Mouse (Mus musculus) urinary bladder, postnatal 10 days (tissue): ENCODE measurements around the gene 9130019O22Rik.
"Not testable (repeated sequence)": the region's sequence is repeated elsewhere in the genome, so short reads cannot be mapped to it uniquely, and the experiment has no call there.

Source experiments
- DNase-seq: peaks from one replicate; pipeline ENCODE4 v3.0.0; 2022; ENCODE audit warnings: low spot score

Gene 9130019O22Rik

DNA sequence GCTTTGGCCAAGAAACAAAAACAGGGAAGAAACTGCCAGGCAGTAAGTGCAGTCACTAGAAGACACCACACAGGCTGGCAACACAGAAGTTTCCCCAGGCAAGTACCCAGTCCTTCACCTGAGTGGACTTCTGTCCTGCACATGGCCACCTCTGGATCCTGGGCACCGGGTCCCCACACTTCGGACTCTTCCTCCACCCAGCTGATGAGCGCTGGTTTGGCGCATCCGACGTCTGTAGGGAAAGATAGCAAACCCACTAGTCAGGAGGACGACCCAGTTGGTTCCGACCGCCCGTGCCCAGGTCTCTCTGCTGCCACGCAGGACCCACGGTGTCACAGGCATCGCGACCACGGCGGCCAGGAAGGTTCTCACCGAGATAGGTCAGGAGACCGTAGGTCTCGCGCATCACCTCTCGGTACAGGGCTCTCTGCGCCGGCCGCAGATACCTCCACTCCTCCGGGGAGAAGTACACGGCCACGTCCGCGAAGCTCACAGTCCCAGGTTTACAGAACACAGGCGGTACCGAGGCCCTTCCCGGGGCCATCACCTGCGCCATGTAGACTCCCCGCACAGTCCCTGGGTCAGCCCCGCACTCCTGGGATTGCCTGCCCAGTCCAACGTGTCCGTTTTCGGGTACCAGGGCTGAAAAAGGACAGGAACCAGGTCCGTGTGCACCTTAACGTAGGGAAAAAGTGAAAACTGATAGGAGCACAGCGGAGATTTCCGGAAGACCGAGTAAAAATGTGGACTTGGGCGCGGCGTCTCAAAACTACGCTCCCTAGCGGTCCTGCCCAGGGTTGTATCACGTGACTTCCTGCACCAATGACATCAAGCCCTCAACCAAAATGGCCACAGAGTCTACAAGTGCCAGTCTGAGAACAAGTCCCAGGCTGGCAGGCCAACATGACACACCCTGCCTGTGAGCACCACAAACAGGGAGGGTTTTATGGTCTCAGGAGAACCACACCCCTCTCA is 11.4 kb downstream of the 9130019O22Rik start, which contains the start of gene Zfp747:
Gene Zfp747, minus strand, starts transcription at position 780 of the 975 bp plus-strand sequence.
- DNase-seq: peak; percentile 74

GRCm38 (mm10) chr7:127371870-127372269 is 15.1 kb downstream of the 9130019O22Rik start:
- not testable (repeated sequence) for DNase-seq

GRCm38 (mm10) chr7:127371213-127371612 is 15.8 kb downstream of the 9130019O22Rik start:
- no peak for DNase-seq

GRCm38 (mm10) chr7:127366249-127366648 is 20.7 kb downstream of the 9130019O22Rik start:
- no peak for DNase-seq

DNA sequence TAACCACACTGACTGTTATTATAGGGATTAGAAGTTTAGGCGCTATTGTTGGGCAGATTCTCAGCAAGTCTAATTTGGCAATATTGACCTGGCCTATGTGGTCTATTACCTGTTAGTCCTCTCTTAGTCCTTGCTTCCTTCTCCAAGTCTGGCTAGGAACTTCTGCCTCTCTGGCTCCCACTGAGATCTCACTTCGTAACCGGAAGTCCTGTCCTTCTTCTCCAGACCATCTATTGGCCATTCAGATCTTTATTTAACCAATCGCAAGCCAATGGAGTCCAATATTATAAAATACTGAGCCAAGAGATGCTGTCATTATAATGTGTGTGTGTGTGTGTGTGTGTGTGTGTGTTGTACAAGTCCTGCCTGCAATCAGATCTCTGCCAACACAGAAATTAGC is 22.8 kb downstream of the 9130019O22Rik start:
- DNase-seq: no peak

DNA sequence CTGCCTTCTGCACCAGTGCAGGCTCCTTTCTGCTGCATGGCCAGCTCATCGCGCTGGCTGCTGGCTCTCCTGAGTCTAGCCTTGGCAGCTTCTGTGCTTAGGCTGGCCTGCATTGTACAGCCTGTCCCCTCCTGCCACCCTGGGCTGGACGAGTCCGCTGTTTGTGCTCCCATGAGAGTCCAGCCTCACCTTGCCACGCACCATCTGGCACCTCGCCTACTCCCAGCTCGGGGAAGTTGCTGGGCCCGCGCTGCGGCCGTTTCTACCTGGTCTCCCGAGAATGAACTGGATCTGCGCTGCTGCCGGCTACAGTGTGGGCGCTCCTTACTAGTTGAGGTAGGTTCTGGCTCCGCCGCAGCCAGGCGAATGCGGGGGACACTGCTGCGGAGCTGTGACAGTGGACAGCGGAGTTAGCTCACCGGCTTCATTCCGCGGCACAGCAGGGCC is 23.5 kb downstream of the 9130019O22Rik start:
- no peak for DNase-seq

DNA sequence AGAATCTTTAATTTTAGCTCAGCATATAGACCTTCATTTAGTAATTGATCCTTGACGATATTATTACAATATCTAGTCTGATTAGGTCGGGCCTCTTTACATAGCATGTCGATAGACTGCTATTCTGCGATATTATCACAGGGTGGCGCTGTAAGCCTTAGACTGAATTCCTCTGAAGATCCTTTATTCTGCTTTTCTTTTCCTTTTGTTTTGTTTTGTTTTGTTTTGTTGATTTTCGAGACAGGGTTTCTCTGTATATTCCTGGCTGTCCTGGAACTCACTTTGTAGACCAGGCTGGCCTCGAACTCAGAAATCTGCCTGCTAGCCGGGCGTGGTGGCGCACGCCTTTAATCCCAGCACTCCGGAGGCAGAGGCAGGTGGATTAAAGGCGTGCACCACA is 24.5 kb downstream of the 9130019O22Rik start:
- DNase-seq: not testable (repeated sequence)

DNA sequence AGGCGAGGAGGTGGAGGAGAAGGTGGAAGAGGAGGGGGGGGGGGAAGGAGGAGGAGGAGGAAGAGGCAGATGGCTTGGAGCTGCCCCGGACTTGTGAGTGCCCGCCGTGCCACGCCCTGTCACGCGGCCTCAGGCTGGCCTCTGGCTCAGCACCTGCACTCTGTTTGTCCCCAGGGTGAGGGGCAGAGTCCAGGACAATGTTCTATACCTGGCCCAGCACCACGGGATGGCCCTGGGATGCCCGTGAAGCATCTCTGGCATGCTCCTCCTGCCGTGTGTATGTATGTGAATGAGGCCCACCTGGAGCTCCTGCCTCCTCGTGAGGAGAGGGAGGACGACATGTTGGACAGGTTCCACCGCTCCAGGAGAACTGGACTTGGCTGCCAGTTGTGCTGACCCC is 25.5 kb downstream of the 9130019O22Rik start:
- DNase-seq: no peak

DNA sequence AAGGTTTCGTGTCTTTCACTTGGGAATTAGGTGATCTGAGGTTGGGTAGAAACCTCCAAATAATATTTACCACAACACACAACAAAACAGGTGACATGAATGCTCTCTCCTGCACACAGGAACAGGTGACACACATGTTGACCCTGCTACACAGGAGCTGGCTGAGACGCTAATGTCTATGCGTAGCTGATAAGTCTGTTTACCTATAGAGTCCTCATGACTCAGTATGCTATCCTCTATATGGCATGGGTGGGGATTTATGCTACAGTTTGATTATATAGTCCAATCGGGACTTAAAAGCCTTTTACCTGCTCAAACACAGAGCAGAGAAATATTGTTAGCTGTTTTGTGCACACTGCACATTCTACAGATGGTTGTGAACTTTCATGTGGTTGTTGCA is 26.7 kb downstream of the 9130019O22Rik start:
- DNase-seq: no peak

DNA sequence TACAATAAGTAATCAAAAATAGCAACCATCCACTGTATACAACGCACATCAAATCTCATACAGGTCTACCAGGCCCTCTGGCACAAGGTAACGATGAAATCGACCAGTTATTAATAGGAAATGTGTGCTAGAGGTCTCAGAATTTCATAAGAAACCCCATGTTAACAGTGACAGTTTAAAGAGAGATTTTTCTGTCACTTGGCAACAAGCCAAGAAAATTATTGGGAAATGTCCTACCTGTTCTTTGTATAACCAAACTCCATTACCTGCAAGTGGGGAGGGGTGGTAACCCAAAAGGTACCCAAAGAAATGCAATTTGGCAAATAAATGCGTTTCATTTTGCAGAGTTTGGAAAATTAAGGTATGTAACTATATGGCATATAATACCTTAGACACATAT is 28.5 kb downstream of the 9130019O22Rik start:
- no peak for DNase-seq

GRCm38 (mm10) chr7:127357871-127358270 is 29.1 kb downstream of the 9130019O22Rik start:
- DNase-seq: no peak

- no peak for DNase-seq
These were observed 31.2 kb downstream of the 9130019O22Rik start for GRCm38 (mm10) chr7:127355796-127356195.

- no peak for DNase-seq
These were observed 35.5 kb downstream of the 9130019O22Rik start for GRCm38 (mm10) chr7:127351230-127352004.

- DNase-seq: no peak
These were observed 40.3 kb downstream of the 9130019O22Rik start for GRCm38 (mm10) chr7:127346676-127347075.

GRCm38 (mm10) chr7:127345512-127346325 is 41.2 kb downstream of the 9130019O22Rik start, which contains the start of gene Zfp768:
TSS of gene Zfp768 (minus strand) at chr7:127345589.
- DNase-seq: peak; percentile 85

DNA sequence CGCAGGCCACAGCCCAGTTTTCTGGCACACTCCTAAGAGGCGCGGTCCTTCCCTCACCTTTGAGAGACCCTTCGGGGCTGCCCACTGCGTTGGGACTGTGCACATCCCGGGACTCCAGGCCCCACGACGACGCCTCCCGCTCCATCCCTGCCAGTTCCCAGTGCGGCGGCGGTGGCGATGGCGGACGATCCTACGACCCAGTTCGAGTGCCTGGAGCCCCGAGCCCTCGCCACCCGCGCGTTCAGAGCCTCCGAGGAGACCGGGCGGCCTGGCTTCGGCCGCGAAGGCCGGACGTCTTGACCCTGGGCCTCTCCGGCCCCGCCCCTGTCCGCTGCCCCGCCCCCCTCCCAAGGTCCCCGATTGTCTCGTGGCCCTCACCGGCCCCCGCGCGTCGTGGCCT is 41.9 kb downstream of the 9130019O22Rik start:
- DNase-seq: no peak

DNA sequence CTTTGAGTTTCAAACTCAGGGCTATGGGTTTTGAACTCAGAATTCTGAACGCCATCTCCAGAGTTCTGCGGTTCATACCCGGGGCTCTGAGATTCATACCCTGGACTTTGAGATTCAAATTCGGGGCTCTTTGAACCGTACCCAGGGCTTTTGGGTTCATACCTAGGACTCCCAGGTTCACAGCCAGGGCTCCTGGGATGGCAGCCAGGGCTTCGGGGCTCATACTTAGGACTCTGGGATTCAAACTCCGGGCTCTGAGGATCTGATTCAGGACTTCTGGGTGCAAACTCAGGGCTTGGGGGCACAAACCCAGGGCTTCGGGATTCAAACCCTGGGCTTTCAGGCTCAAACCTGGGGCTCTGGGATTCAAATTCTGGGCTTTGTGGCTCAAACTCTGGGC is 42.6 kb downstream of the 9130019O22Rik start:
- DNase-seq: no peak

GRCm38 (mm10) chr7:127343351-127344019 is 43.5 kb downstream of the 9130019O22Rik start:
- DNase-seq: no peak

DNA sequence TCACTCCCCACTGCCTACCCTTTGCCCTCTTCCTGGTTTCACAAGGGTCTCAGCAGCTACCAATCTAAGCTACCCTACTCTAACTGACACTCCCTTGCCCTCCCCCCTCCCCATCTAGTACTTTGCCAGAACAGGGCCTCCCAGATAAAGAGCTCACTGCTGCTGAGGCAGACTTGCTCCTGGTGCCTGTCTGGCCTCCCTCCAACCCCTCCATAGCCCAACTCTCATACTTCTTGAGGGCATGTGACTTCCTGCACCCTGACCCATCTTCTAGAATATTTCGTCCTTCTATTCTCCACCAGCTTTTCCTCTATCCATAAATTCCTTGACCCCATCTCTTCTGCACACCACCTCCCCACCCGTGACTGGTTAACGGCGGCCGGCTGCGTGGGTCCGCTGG is 44.1 kb downstream of the 9130019O22Rik start:
- DNase-seq: no peak

DNA sequence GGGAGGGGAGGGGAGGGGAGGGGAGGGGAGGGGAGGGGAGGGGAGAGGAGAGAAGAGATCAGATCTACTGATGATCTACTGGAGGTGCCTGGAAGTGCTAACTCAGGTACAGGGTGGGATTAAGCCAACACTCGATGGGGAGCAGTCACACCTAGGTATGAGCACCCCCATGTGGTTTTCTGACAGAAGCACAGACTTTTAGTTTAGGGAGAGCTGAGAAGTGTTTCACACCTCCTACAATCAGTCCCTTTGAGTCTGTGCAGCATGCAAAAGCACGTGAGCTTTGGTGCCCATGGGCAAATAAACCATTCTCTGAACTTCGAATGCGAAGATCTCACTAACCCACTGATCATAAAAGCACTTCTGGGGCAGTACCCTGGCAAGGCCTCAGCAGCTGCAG is 44.6 kb downstream of the 9130019O22Rik start:
- no peak for DNase-seq

DNA sequence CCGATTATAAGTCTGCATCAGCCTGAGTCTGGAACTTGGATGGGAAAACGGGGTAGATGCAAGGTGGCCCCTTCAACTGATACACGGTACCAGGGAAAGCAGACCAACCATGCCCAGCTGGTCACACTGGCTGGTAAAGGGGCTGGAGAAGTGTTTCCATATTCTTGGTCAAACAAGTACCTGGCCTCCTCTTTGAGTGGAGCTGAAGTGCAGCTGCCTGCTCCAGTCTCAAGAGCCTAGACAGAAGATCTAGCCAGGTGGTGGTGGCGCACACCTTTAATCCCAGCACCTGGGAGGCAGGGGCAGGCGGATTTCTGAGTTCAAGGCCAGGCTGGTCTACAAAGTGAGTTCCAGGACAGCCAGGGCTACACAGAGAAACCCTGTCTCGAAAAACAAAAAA is 45.1 kb downstream of the 9130019O22Rik start:
- DNase-seq: not testable (repeated sequence)
